Mouse (Mus musculus) CD4-positive naive resting alpha-beta T cell, adult 76 days (primary cell): Measurements from ENCODE around the gene Olfr1462. TPM values are rescaled to one million over a fixed set of nuclear protein-coding genes. Genes with fewer than 3 reads are reported as not detected.

Experiments
- total RNA-seq: library from RNA; stranded (reverse); gene quantifications from one replicate; pipeline ENCODE4 v1.2.4, GENCODE M21; 2023

The Olfr1462 gene
- total RNA-seq: not detected

GRCm38 (mm10) chr19:13185434-13185833 is at the start of gene Olfr1462:
TSS of gene Olfr1462 (plus strand) at chr19:13185734.

GRCm38 (mm10) chr19:13149449-13149848 is 36.1 kb upstream of the Olfr1462 start, which contains the start of gene Olfr1459:
TSS of gene Olfr1459 (minus strand) at chr19:13149549.

GRCm38 (mm10) chr19:13162700-13163099 is 22.8 kb upstream of the Olfr1462 start, which contains the start of gene Olfr1461:
TSS of gene Olfr1461 (plus strand) at chr19:13163000.

GRCm38 (mm10) chr19:13231028-13231427 is 45.5 kb downstream of the Olfr1462 start, which contains the start of gene Olfr1463:
TSS of gene Olfr1463 (plus strand) at chr19:13231328.

Other genes starting within 250 kb of the Olfr1462 start
- not detected for gene Olfr1450, start 235.5 kb upstream of the Olfr1462 start, total RNA-seq
- gene Olfr1451, start 190.7 kb upstream of the Olfr1462 start, total RNA-seq: not detected
- not detected for gene Olfr1453, start 157.4 kb upstream of the Olfr1462 start, total RNA-seq
- not detected for gene Olfr1454, start 125.1 kb upstream of the Olfr1462 start, total RNA-seq
- gene Olfr1457, start 87.8 kb upstream of the Olfr1462 start, total RNA-seq: not detected
- gene Olfr1458, start 79.0 kb upstream of the Olfr1462 start, total RNA-seq: not detected
- not detected for gene Olfr1459, start 36.2 kb upstream of the Olfr1462 start, total RNA-seq
- gene Olfr1461, start 22.7 kb upstream of the Olfr1462 start, total RNA-seq: not detected
- not detected for gene Olfr1463, start 45.6 kb downstream of the Olfr1462 start, total RNA-seq
- gene Olfr1465, start 129.8 kb downstream of the Olfr1462 start, total RNA-seq: not detected
- gene Olfr1466, start 153.1 kb downstream of the Olfr1462 start, total RNA-seq: not detected
- not detected for gene Olfr1467, start 176.5 kb downstream of the Olfr1462 start, total RNA-seq
- not detected for gene Olfr1469, start 222.1 kb downstream of the Olfr1462 start, total RNA-seq